Mouse (Mus musculus) effector memory CD4-positive, alpha-beta T cell, adult 7 months (primary cell): Measurements from ENCODE around the gene Dnajc5g. TPM values are rescaled to one million over a fixed set of nuclear protein-coding genes. Genes with fewer than 3 reads are reported as not detected.

Experiments
- polyA plus RNA-seq: library from polyadenylated mRNA; unstranded; fragments of 100-300 nt; shearing (Covaris generic); gene quantifications from one replicate; pipeline ENCODE4 v1.2.1, GENCODE M21; 2017

Dnajc5g gene
- polyA plus RNA-seq, result not detected

GRCm38 (mm10) chr5:31105814-31106335, at the start of gene Dnajc5g:
TSS of gene Dnajc5g (plus strand) at chr5:31106285.

GRCm38 (mm10) chr5:31108000-31108490, 2.0 kb downstream of the Dnajc5g start, which contains the start of gene Slc30a3:
TSS of gene Slc30a3 (minus strand) at chr5:31108237.

GRCm38 (mm10) chr5:31116354-31116753, 10.3 kb downstream of the Dnajc5g start, which contains the start of gene Trim54:
TSS of gene Trim54 (plus strand) at chr5:31116712.

GRCm38 (mm10) chr5:31138241-31138967, 32.3 kb downstream of the Dnajc5g start, which contains the start of gene Ucn:
TSS of gene Ucn (minus strand) at chr5:31138829.

GRCm38 (mm10) chr5:31154152-31154553, 48.1 kb downstream of the Dnajc5g start, which contains the start of gene Mpv17:
TSS of gene Mpv17 (minus strand) at chr5:31154251.

Other genes with a start within 250 kb of the Dnajc5g start
- 42.7 TPM for gene Tmem214, start 238.3 kb upstream of the Dnajc5g start, polyA plus RNA-seq
- 7.4 TPM for gene Agbl5, start 217.6 kb upstream of the Dnajc5g start, polyA plus RNA-seq
- gene Ost4, start 198.5 kb upstream of the Dnajc5g start, polyA plus RNA-seq, result 327 TPM
- 0.84 TPM for gene Emilin1, start 192.9 kb upstream of the Dnajc5g start, polyA plus RNA-seq
- 12.2 TPM for gene Khk, start 184.9 kb upstream of the Dnajc5g start, polyA plus RNA-seq
- not detected for gene Cgref1, start 160.7 kb upstream of the Dnajc5g start, polyA plus RNA-seq
- 193 TPM for gene Preb, start 145.9 kb upstream of the Dnajc5g start, polyA plus RNA-seq
- 0.18 TPM for gene Tcf23, start 137.6 kb upstream of the Dnajc5g start, polyA plus RNA-seq
- 54.6 TPM for gene Atraid, start 58.0 kb upstream of the Dnajc5g start, polyA plus RNA-seq
- gene Slc5a6, start 57.4 kb upstream of the Dnajc5g start, polyA plus RNA-seq, result 5.9 TPM
- gene Cad, start 51.5 kb upstream of the Dnajc5g start, polyA plus RNA-seq, result 19.3 TPM
- gene Slc30a3, start 2.0 kb downstream of the Dnajc5g start, polyA plus RNA-seq, result 0.22 TPM
- gene Trim54, start 10.4 kb downstream of the Dnajc5g start, polyA plus RNA-seq, result not detected
- gene Ucn, start 32.5 kb downstream of the Dnajc5g start, polyA plus RNA-seq, result not detected
- 22.2 TPM for gene Mpv17, start 48.0 kb downstream of the Dnajc5g start, polyA plus RNA-seq
- 0.72 TPM for gene Gm29609, start 73.6 kb downstream of the Dnajc5g start, polyA plus RNA-seq
- gene Gtf3c2, start 73.9 kb downstream of the Dnajc5g start, polyA plus RNA-seq, result 85.8 TPM
- gene Snx17, start 86.9 kb downstream of the Dnajc5g start, polyA plus RNA-seq, result 84.4 TPM
- gene Eif2b4, start 87.1 kb downstream of the Dnajc5g start, polyA plus RNA-seq, result 33.5 TPM
- 26.7 TPM for gene Zfp513, start 96.0 kb downstream of the Dnajc5g start, polyA plus RNA-seq
- 154 TPM for gene Ppm1g, start 114.4 kb downstream of the Dnajc5g start, polyA plus RNA-seq
- gene Nrbp1, start 134.6 kb downstream of the Dnajc5g start, polyA plus RNA-seq, result 252 TPM
- gene Gm9970, start 134.9 kb downstream of the Dnajc5g start, polyA plus RNA-seq, result not detected
- gene Krtcap3, start 145.4 kb downstream of the Dnajc5g start, polyA plus RNA-seq, result 29.2 TPM
- 11.4 TPM for gene Ift172, start 184.8 kb downstream of the Dnajc5g start, polyA plus RNA-seq
- 3.8 TPM for gene Fndc4, start 189.8 kb downstream of the Dnajc5g start, polyA plus RNA-seq
- gene Gckr, start 191.2 kb downstream of the Dnajc5g start, polyA plus RNA-seq, result 0.80 TPM